Mouse (Mus musculus) heart, postnatal 0 days (tissue): Measurements from ENCODE around the gene Trappc1. TPM values are rescaled to one million over a fixed set of nuclear protein-coding genes. Genes with fewer than 3 reads are reported as not detected.

Experiments used
- ATAC-seq: fragments of 200-750 bp; cut with Nextera tagmentation; 2 replicates; pipeline ENCODE4 v1.8.0; 2017; ENCODE audit warnings: low read depth, moderate number of reproducible peaks, moderate library complexity; ENCODE audit not compliant: insufficient read depth
- DNase-seq: peaks from one replicate; pipeline ENCODE4 v3.0.0-alpha.2; 2016; ENCODE audit warnings: low spot score
- H3K27ac ChIP-seq: fragments of 300-500 bp; sonication (generic); 2 replicates; pipeline ENCODE4 v1.5.1; 2014; ENCODE audit warnings: low read depth, mild to moderate bottlenecking
- H3K27me3 ChIP-seq: fragments of 300-500 bp; sonication (generic); 2 replicates; pipeline ENCODE4 v1.6.1; 2014; ENCODE audit warnings: low read length, mixed read lengths; ENCODE audit not compliant: control insufficient read depth, insufficient read depth
- H3K36me3 ChIP-seq: fragments of 300-500 bp; sonication (generic); replicated peaks from 2 replicates; pipeline ENCODE4 v1.6.1; 2014; ENCODE audit warnings: low read length, mixed read lengths; ENCODE audit not compliant: control insufficient read depth, insufficient read depth
- H3K4me1 ChIP-seq: fragments of 300-500 bp; sonication (generic); 2 replicates; pipeline ENCODE4 v1.6.1; 2014; ENCODE audit warnings: antibody characterized with exemption; ENCODE audit not compliant: control insufficient read depth, insufficient read depth
- H3K4me2 ChIP-seq: fragments of 300-500 bp; sonication (generic); 2 replicates; pipeline ENCODE4 v1.6.1; 2014; ENCODE audit warnings: low read depth, mild to moderate bottlenecking, low read length, moderate library complexity
- H3K4me3 ChIP-seq: fragments of 300-500 bp; sonication (generic); 2 replicates; pipeline ENCODE4 v1.5.1; 2014; ENCODE audit warnings: low read depth, low read length
- H3K9ac ChIP-seq: fragments of 300-500 bp; sonication (generic); replicated peaks from 2 replicates; pipeline ENCODE4 v1.6.1; 2014; ENCODE audit warnings: low read depth, low read length, mixed read lengths
- H3K9me3 ChIP-seq: fragments of 300-500 bp; sonication (generic); replicated peaks from 2 replicates; pipeline ENCODE4 v1.6.1; 2016; ENCODE audit warnings: low read length; ENCODE audit not compliant: control insufficient read depth
- CTCF ChIP-seq: IDR thresholded peaks from 2 replicates; pipeline ENCODE4 v1.5.1; 2016; ENCODE audit warnings: antibody characterized with exemption, control low read depth, low read depth
- EP300 ChIP-seq: IDR thresholded peaks from 2 replicates; pipeline ENCODE4 v1.6.1; 2016; ENCODE audit warnings: antibody characterized with exemption, low read depth
- WGBS: fragments of 180-500 bp; shearing (Covaris S2); extraction: QIAGEN DNeasy Blood & Tissue Kit; methylation state at CpG from one replicate; pipeline ENCODE4 v1.1.7; 2014; 5-methylcytosine and 5-hydroxymethylcytosine counted together
- polyA plus RNA-seq: library from polyadenylated mRNA; unstranded; fragments of >200 nt; fragmentation: Nextera tagmentation; extraction: Ambion mirVana; gene quantifications from 2 replicates; pipeline ENCODE4 v1.2.1, GENCODE M21; 2015
- total RNA-seq: library from RNA; depleted of rRNA; stranded (reverse); fragments of >200 nt; gene quantifications from 2 replicates; pipeline ENCODE4 v1.2.3, GENCODE M21; 2014; ENCODE audit warnings: low replicate concordance

The Trappc1 gene
- total and polyA plus RNA-seq, 2 experiments from 2014 or later: 180 to 240 TPM

GRCm38 (mm10) chr11:69369990-69370816 lies 46.4 kb downstream of the Trappc1 start:
- peak overlapping the region; percentile 99 for H3K4me3 ChIP-seq
- H3K27ac ChIP-seq: peak overlapping the region; percentile 97

GRCm38 (mm10) chr11:69370817-69371215 lies 47.0 kb downstream of the Trappc1 start:
- Histone ChIP-seq H3K4me1 (peaks cover 25% of the 10 kb centered on the region), H3K9me3 (no peaks in the 10 kb centered on the region), H3K27me3 (no peaks in the 10 kb centered on the region), H3K4me3 (no peak overlapping the region), H3K36me3 (0 out of 2 replicates have a peak, but pooled peaks cover 6% of the 10 kb centered on the region), H3K9ac (no peak overlapping the region), H3K4me2 (no peak overlapping the region), H3K27ac (peak overlapping the region; percentile 5; the same call in 1 of the 2 replicates)
- no peak for TF ChIP-seq EP300
- TF ChIP-seq CTCF: no peak
- DNase-seq: no peak
- no peak for ATAC-seq
- WGBS: 36% methylated on average over 9 of the region's 9 CpGs

More at GRCm38 (mm10) chr11:69369990-69370816, 46.4 kb downstream of the Trappc1 start:
- WGBS: 43% methylated on average over 2 of the region's 2 CpGs
- 0 out of 2 replicates have a peak, but pooled peaks cover 6% of the 10 kb centered on the region for H3K36me3 ChIP-seq
- peak overlapping the region; percentile 99; the same call in 1 of the 2 replicates for H3K4me2 ChIP-seq
- H3K9me3 ChIP-seq: no peaks in the 10 kb centered on the region
- H3K27me3 ChIP-seq: no peaks in the 10 kb centered on the region
- DNase-seq: no peak
- 0 out of 2 replicates have a peak overlapping the region, but pooled peaks have one; percentile 99 for H3K9ac ChIP-seq
- H3K4me1 ChIP-seq: peaks cover 31% of the 10 kb centered on the region
- TF ChIP-seq EP300 (no peak), CTCF (no peak)
- ATAC-seq: no peak

- Histone ChIP-seq H3K36me3 (0 out of 2 replicates have a peak, but pooled peaks cover 6% of the 10 kb centered on the region), H3K9ac (no peak overlapping the region), H3K27ac (no peak overlapping the region), H3K4me3 (no peak overlapping the region), H3K27me3 (no peaks in the 10 kb centered on the region), H3K4me2 (no peak overlapping the region), H3K4me1 (peaks cover 18% of the 10 kb centered on the region), H3K9me3 (no peaks in the 10 kb centered on the region)
- no peak for DNase-seq
- no peak for ATAC-seq
- no peak for TF ChIP-seq CTCF
- no peak for TF ChIP-seq EP300
- WGBS: 63% methylated on average over 12 of the region's 12 CpGs
Measured at GRCm38 (mm10) chr11:69371601-69372000, 47.8 kb downstream of the Trappc1 start.

GRCm38 (mm10) chr11:69372056-69372779 lies 48.4 kb downstream of the Trappc1 start:
- no peaks in the 10 kb centered on the region for H3K27me3 ChIP-seq
- DNase-seq (no peak), ATAC-seq (no peak)
- TF ChIP-seq CTCF (no peak), EP300 (no peak)
- peaks cover 12% of the 10 kb centered on the region for H3K4me1 ChIP-seq
- H3K36me3 ChIP-seq: 0 out of 2 replicates have a peak, but pooled peaks cover 6% of the 10 kb centered on the region
- H3K4me2 ChIP-seq: no peak overlapping the region
- no peak overlapping the region for H3K4me3 ChIP-seq
- peak overlapping the region; percentile 36 for H3K27ac ChIP-seq
- 21% methylated on average over 12 of the region's 12 CpGs for WGBS
- H3K9me3 ChIP-seq: no peaks in the 10 kb centered on the region
- H3K9ac ChIP-seq: no peak overlapping the region

- Histone ChIP-seq H3K36me3 (0 out of 2 replicates have a peak, but pooled peaks cover 6% of the 10 kb centered on the region), H3K27ac (no peak overlapping the region), H3K27me3 (no peaks in the 10 kb centered on the region), H3K4me2 (no peak overlapping the region), H3K9ac (no peak overlapping the region), H3K4me3 (no peak overlapping the region), H3K9me3 (no peaks in the 10 kb centered on the region), H3K4me1 (peaks cover 7% of the 10 kb centered on the region)
- ATAC-seq (no peak), DNase-seq (no peak)
- no peak for TF ChIP-seq EP300
- TF ChIP-seq CTCF: peak; percentile 35; the same call in 1 of the 2 replicates
- WGBS: 56% methylated on average over 3 of the region's 3 CpGs
Measured at GRCm38 (mm10) chr11:69372780-69373170, 49.0 kb downstream of the Trappc1 start.
